ENCODE assay signal across 9 mouse cellular contexts in genomic region chr16:34400102-34400728, GRCm38 (mm10).
A peak's percentile ranks its signal among the peaks of the same experiment; 100 is the strongest.
DNase-seq lines count a peak whose midpoint lies in the region; ATAC-seq and TF ChIP-seq lines count a peak whose summit lies in the region.
"Had no signal": no experiment of that assay in that cellular context is flagged by ENCODE, and none has a peak within 500 bp of the region (broad histone marks: within the 10 kb centered on the region; RNA-seq: fewer than 3 reads in every experiment).

No protein-coding gene starts in this region.

- no peaks in the 10 kb centered on the region for H3K4me1 ChIP-seq in intestine, embryonic 14.5 days (replicated peaks; ENCODE audit: control insufficient read depth, insufficient read depth, low read length)
- no peaks in the 10 kb centered on the region for H3K4me1 ChIP-seq in intestine, embryonic 16.5 days (ENCODE audit: control insufficient read depth, insufficient read depth, low read length)
- peaks cover 8% of the 10 kb centered on the region for H3K4me1 ChIP-seq in embryonic facial prominence, embryonic 10.5 days
- no peaks in the 10 kb centered on the region for H3K4me1 ChIP-seq in liver, postnatal 0 days (ENCODE audit: insufficient read depth)
- no peaks in the 10 kb centered on the region for H3K4me1 ChIP-seq in intestine, postnatal 0 days (replicated peaks; ENCODE audit: control insufficient read depth, insufficient read depth, low read length)

- WGBS in intestine, embryonic 14.5 days = 46% methylated on average over 13 of the region's 13 CpGs
- 42% methylated on average over 13 of the region's 13 CpGs for WGBS in intestine, embryonic 16.5 days
- WGBS in embryonic facial prominence, embryonic 10.5 days = 40% methylated on average over 13 of the region's 13 CpGs
- WGBS in liver, postnatal 0 days (ENCODE audit: insufficient replicate concordance) = 48% methylated on average over 13 of the region's 13 CpGs
- 43% methylated on average over 13 of the region's 13 CpGs for WGBS in intestine, postnatal 0 days

- TF ChIP-seq EP300 in liver, postnatal 0 days (IDR thresholded peaks at IDR 0.05; ENCODE audit: low read depth) = no peak

- no peaks in the 10 kb centered on the region for H3K9me3 ChIP-seq in intestine, embryonic 14.5 days (ENCODE audit: control insufficient read depth, low read length)
- H3K9me3 ChIP-seq in intestine, embryonic 16.5 days (ENCODE audit: control insufficient read depth, low read length) = no peaks in the 10 kb centered on the region
- H3K9me3 ChIP-seq in embryonic facial prominence, embryonic 10.5 days = no peaks in the 10 kb centered on the region
- H3K9me3 ChIP-seq in liver, postnatal 0 days (ENCODE audit: low read length) = no peaks in the 10 kb centered on the region
- H3K9me3 ChIP-seq in intestine, postnatal 0 days (ENCODE audit: control insufficient read depth) = no peaks in the 10 kb centered on the region
- H3K9me3 ChIP-seq: neural tube, embryonic 13.5 days had no signal

- H3K36me3 ChIP-seq in intestine, embryonic 14.5 days (ENCODE audit: control insufficient read depth, insufficient read depth, low read length) = no peaks in the 10 kb centered on the region
- H3K36me3 ChIP-seq in intestine, embryonic 16.5 days (ENCODE audit: control insufficient read depth, insufficient read depth, low read length) = no peaks in the 10 kb centered on the region
- H3K36me3 ChIP-seq in embryonic facial prominence, embryonic 10.5 days (replicated peaks) = no peaks in the 10 kb centered on the region
- no peaks in the 10 kb centered on the region for H3K36me3 ChIP-seq in liver, postnatal 0 days (replicated peaks; ENCODE audit: insufficient read depth, low read length)
- H3K36me3 ChIP-seq in intestine, postnatal 0 days (ENCODE audit: control insufficient read depth, insufficient read depth) = no peaks in the 10 kb centered on the region
- H3K36me3 ChIP-seq: neural tube, embryonic 13.5 days had no signal

- no peak for ATAC-seq in intestine, embryonic 14.5 days (replicated peaks; ENCODE audit: low FRiP score, low TSS enrichment, low read depth)
- no peak for ATAC-seq in intestine, embryonic 16.5 days
- no peak for ATAC-seq in liver, postnatal 0 days
- no peak for ATAC-seq in intestine, postnatal 0 days

- no peak overlapping the region for H3K4me3 ChIP-seq in intestine, embryonic 14.5 days (ENCODE audit: low read depth, low read length)
- no peak overlapping the region for H3K4me3 ChIP-seq in intestine, embryonic 16.5 days (ENCODE audit: low read length)
- no peak overlapping the region for H3K4me3 ChIP-seq in embryonic facial prominence, embryonic 10.5 days
- H3K4me3 ChIP-seq in liver, postnatal 0 days (ENCODE audit: low read depth, low read length) = no peak overlapping the region
- no peak overlapping the region for H3K4me3 ChIP-seq in intestine, postnatal 0 days (ENCODE audit: low read depth, low read length)
- H3K4me3 ChIP-seq: neural tube, embryonic 13.5 days had no signal

- H3K27ac ChIP-seq in intestine, embryonic 14.5 days (ENCODE audit: low read depth) = no peak overlapping the region
- no peak overlapping the region for H3K27ac ChIP-seq in intestine, embryonic 16.5 days (ENCODE audit: low read length)
- no peak overlapping the region for H3K27ac ChIP-seq in embryonic facial prominence, embryonic 10.5 days (replicated peaks)
- no peak overlapping the region for H3K27ac ChIP-seq in liver, postnatal 0 days (ENCODE audit: low read depth)
- H3K27ac ChIP-seq in intestine, postnatal 0 days (ENCODE audit: low read depth, low read length) = no peak overlapping the region
- H3K27ac ChIP-seq: neural tube, embryonic 13.5 days had no signal

- peak; percentile 90 for DNase-seq in intestine, embryonic 14.5 days (ENCODE audit: low spot score)
- DNase-seq in WW6 (ENCODE audit: low read depth, low spot score) = peak; percentile 7
- DNase-seq in embryonic facial prominence, embryonic 10.5 days (ENCODE audit: low spot score) = peak; percentile 78
- peak; percentile 62 for DNase-seq in liver, postnatal 0 days
- no peak for DNase-seq in spleen, adult 12 weeks (ENCODE audit: low spot score)
- DNase-seq in cerebellum, adult 9-11 months = no peak

- no peak for TF ChIP-seq CTCF in liver, postnatal 0 days (IDR thresholded peaks at IDR 0.05; ENCODE audit: low read depth)
- TF ChIP-seq CTCF in intestine, postnatal 0 days (IDR thresholded peaks at IDR 0.05; ENCODE audit: low read depth) = no peak

- H3K4me2 ChIP-seq in intestine, embryonic 14.5 days (ENCODE audit: low read length) = no peak overlapping the region
- no peak overlapping the region for H3K4me2 ChIP-seq in intestine, embryonic 16.5 days (ENCODE audit: low read depth, low read length)
- no peak overlapping the region for H3K4me2 ChIP-seq in liver, postnatal 0 days (ENCODE audit: low read depth, low read length)
- no peak overlapping the region for H3K4me2 ChIP-seq in intestine, postnatal 0 days (replicated peaks; ENCODE audit: low read depth)
- H3K4me2 ChIP-seq: neural tube, embryonic 13.5 days had no signal

- no peak overlapping the region for H3K9ac ChIP-seq in intestine, embryonic 14.5 days (ENCODE audit: low read length)
- no peak overlapping the region for H3K9ac ChIP-seq in intestine, embryonic 16.5 days (ENCODE audit: low read depth, low read length)
- no peak overlapping the region for H3K9ac ChIP-seq in liver, postnatal 0 days (replicated peaks)
- no peak overlapping the region for H3K9ac ChIP-seq in intestine, postnatal 0 days (ENCODE audit: low read depth, low read length)
- H3K9ac ChIP-seq: neural tube, embryonic 13.5 days had no signal

- H3K27me3 ChIP-seq in intestine, embryonic 14.5 days (replicated peaks; ENCODE audit: control insufficient read depth, insufficient read depth, low read length) = no peaks in the 10 kb centered on the region
- H3K27me3 ChIP-seq in intestine, embryonic 16.5 days (replicated peaks; ENCODE audit: control insufficient read depth, insufficient read depth, low read length) = no peaks in the 10 kb centered on the region
- H3K27me3 ChIP-seq in embryonic facial prominence, embryonic 10.5 days (replicated peaks; ENCODE audit: low read depth, poor library complexity, severe bottlenecking) = no peaks in the 10 kb centered on the region
- no peaks in the 10 kb centered on the region for H3K27me3 ChIP-seq in liver, postnatal 0 days (ENCODE audit: insufficient read depth, low read length)
- H3K27me3 ChIP-seq in intestine, postnatal 0 days (replicated peaks; ENCODE audit: control insufficient read depth, insufficient read depth, low read length) = no peaks in the 10 kb centered on the region
- H3K27me3 ChIP-seq: neural tube, embryonic 13.5 days had no signal

Comparison
In these comparisons a context has a peak if more than half of its experiments do, and no peak if none do; other contexts are left out.
1. DNase-seq: peak in intestine, embryonic 14.5 days (single experiment), WW6 (single experiment), embryonic facial prominence, embryonic 10.5 days (single experiment) and liver, postnatal 0 days (single experiment); none in spleen, adult 12 weeks (single experiment) and cerebellum, adult 9-11 months (single experiment).